Mouse (Mus musculus): ENCODE results near the gene Agmat. TPM values are rescaled to one million over a fixed set of nuclear protein-coding genes. Genes with fewer than 3 reads are reported as not detected.

The Agmat gene
- polyA plus RNA-seq, 1 experiment from 2014 or later: not detected

Other genes with a start within 250 kb of the Agmat start
- 21.7 and 23.9 TPM in 2 replicates for gene Spen, start 208.1 kb upstream of the Agmat start, polyA plus RNA-seq (2014; fragmentation: Nextera tagmentation; extraction: Ambion mirVana)
- gene Fblim1, start 140.6 kb upstream of the Agmat start, polyA plus RNA-seq (2014; fragmentation: Nextera tagmentation; extraction: Ambion mirVana): 29.1 and 32.9 TPM in 2 replicates
- gene Tmem82, start 128.0 kb upstream of the Agmat start, polyA plus RNA-seq (2014; fragmentation: Nextera tagmentation; extraction: Ambion mirVana): 0.12 and 0.26 TPM in 2 replicates
- not detected in 2 replicates for gene Slc25a34, start 122.9 kb upstream of the Agmat start, polyA plus RNA-seq (2014; fragmentation: Nextera tagmentation; extraction: Ambion mirVana)
- 5.3 and 6.5 TPM in 2 replicates for gene Plekhm2, start 81.8 kb upstream of the Agmat start, polyA plus RNA-seq (2014; fragmentation: Nextera tagmentation; extraction: Ambion mirVana)
- 0.82 and 0.83 TPM in 2 replicates for gene Rsc1a1, start 61.1 kb upstream of the Agmat start, polyA plus RNA-seq (2014; fragmentation: Nextera tagmentation; extraction: Ambion mirVana)
- gene Ddi2, start 23.3 kb upstream of the Agmat start, polyA plus RNA-seq (2014; fragmentation: Nextera tagmentation; extraction: Ambion mirVana): 11.5 and 15.2 TPM in 2 replicates
- gene Dnajc16, start 44.3 kb downstream of the Agmat start, polyA plus RNA-seq (2014; fragmentation: Nextera tagmentation; extraction: Ambion mirVana): 5.8 and 6.4 TPM in 2 replicates
- gene Casp9, start 46.9 kb downstream of the Agmat start, polyA plus RNA-seq (2014; fragmentation: Nextera tagmentation; extraction: Ambion mirVana): 17.3 and 18.2 TPM in 2 replicates
- not detected in 2 replicates for gene Cela2a, start 79.5 kb downstream of the Agmat start, polyA plus RNA-seq (2014; fragmentation: Nextera tagmentation; extraction: Ambion mirVana)
- gene Ctrc, start 99.7 kb downstream of the Agmat start, polyA plus RNA-seq (2014; fragmentation: Nextera tagmentation; extraction: Ambion mirVana): not detected in 2 replicates
- 33.2 and 36.3 TPM in 2 replicates for gene Efhd2, start 128.2 kb downstream of the Agmat start, polyA plus RNA-seq (2014; fragmentation: Nextera tagmentation; extraction: Ambion mirVana)